Mouse (Mus musculus) ES-E14 (cell line): ENCODE data around the gene Lin37.

Experiments used
- CHD2 ChIP-seq: IDR thresholded peaks from 2 replicates; pipeline ENCODE4 v1.6.1; 2014; ENCODE audit warnings: mild to moderate bottlenecking, low read depth, low read length, inconsistent platforms
- HCFC1 ChIP-seq: IDR thresholded peaks from 2 replicates; pipeline ENCODE4 v1.6.1; 2012; ENCODE audit warnings: low read length, inconsistent platforms, borderline replicate concordance; ENCODE audit not compliant: insufficient read depth
- ZC3H11A ChIP-seq: IDR thresholded peaks from 2 replicates; pipeline ENCODE4 v1.6.1; 2012; ENCODE audit warnings: low read depth, mild to moderate bottlenecking, inconsistent platforms, low read length, borderline replicate concordance
- ZNF384 ChIP-seq: IDR thresholded peaks from 2 replicates; pipeline ENCODE4 v1.6.1; 2012; ENCODE audit warnings: low read depth, low read length, inconsistent platforms

- TF ChIP-seq ZC3H11A = no peak
- TF ChIP-seq CHD2 = no peak
- no peak for TF ChIP-seq HCFC1
- TF ChIP-seq ZNF384 = no peak
Observed at GRCm38 (mm10) chr7:30579950-30580349, 20.3 kb upstream of the Lin37 start.
